7 mouse cellular contexts compared by ENCODE assay signal in the genomic region with DNA sequence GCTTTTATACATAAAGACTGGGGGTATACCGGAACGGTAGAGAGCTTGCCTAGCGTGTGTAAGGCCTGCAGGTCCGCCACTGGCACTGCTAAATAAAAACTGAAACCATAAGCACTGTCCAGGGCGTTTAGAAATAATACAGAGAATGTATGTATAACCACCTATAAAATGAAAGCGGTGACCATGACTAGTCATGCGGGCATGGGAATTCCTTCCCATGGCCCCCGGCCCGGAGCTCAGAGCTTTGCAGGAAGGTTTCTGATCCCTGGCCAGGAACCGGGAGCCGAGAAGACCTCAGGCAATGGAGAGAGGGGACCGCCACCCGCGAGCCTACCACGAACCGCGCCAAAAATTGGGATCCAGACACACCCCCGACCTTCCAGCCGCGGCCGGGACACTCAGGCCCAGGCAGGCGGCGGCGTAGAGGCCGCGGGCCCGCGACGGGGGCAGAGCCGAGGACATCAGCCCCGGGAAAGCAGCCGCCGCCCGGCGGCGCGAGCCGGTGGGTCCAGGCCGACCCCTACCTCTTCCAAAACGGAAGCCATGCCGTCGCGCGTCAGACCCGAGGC. TPM values are rescaled to one million over a fixed set of nuclear protein-coding genes. Genes with fewer than 3 reads are reported as not detected.
DNase-seq lines count a peak whose midpoint lies in the region; ATAC-seq and TF ChIP-seq lines count a peak whose summit lies in the region.

No protein-coding gene starts in this region.

- H3K36me3 ChIP-seq in hindbrain, embryonic 15.5 days: peaks cover 7% of the 10 kb centered on the region

- H3K9me3 ChIP-seq in hindbrain, embryonic 15.5 days: no peaks in the 10 kb centered on the region

- DNase-seq in lung, adult 18-20 months: peak; percentile 42 to 50
- no peak for DNase-seq in lung, postnatal 25 days (ENCODE audit: low spot score)
- peak; percentile 65 for DNase-seq in lung, postnatal 10 days
- DNase-seq in testis, postnatal 10 days (ENCODE audit: low spot score): peak; percentile 76

- H3K4me3 ChIP-seq in bone marrow macrophage, adult 2 months (ENCODE audit: insufficient read depth, low read length): peak overlapping the region; percentile 94
- peak overlapping the region; percentile 95 for H3K4me3 ChIP-seq in hindbrain, embryonic 15.5 days

- peaks cover 11% of the 10 kb centered on the region for H3K4me1 ChIP-seq in bone marrow macrophage, adult 2 months (ENCODE audit: control insufficient read depth, insufficient read depth, low read length)
- H3K4me1 ChIP-seq in hindbrain, embryonic 15.5 days (replicated peaks): peaks cover 33% of the 10 kb centered on the region

- ATAC-seq in erythroid progenitor cell, adult 5-6 weeks (replicated peaks; ENCODE audit: low FRiP score, poor library complexity, severe bottlenecking): peak; percentile 35
- peak; percentile 75; the same call in 1 of the 2 replicates for ATAC-seq in hindbrain, embryonic 15.5 days (ENCODE audit: low FRiP score, low read depth)

- under 1% methylated on average over 45 of the region's 45 CpGs for WGBS in hindbrain, embryonic 15.5 days

- peak overlapping the region; percentile 84 for H3K4me2 ChIP-seq in hindbrain, embryonic 15.5 days

- TF ChIP-seq POLR2A in bone marrow macrophage, adult 2 months (IDR thresholded peaks at IDR 0.05; ENCODE audit: borderline replicate concordance, low read depth, low read length): no peak

- H3K27ac ChIP-seq in bone marrow macrophage, adult 2 months (ENCODE audit: insufficient read depth, low read depth, low read length): peak overlapping the region; percentile 82
- peak overlapping the region; percentile 100 for H3K27ac ChIP-seq in hindbrain, embryonic 15.5 days (replicated peaks)

- peak overlapping the region; percentile 93 for H3K9ac ChIP-seq in hindbrain, embryonic 15.5 days

- H3K27me3 ChIP-seq in hindbrain, embryonic 15.5 days: no peaks in the 10 kb centered on the region

- no peak for TF ChIP-seq CTCF in bone marrow macrophage, adult 2 months (IDR thresholded peaks at IDR 0.05; ENCODE audit: low read depth, low read length)

RNA-seq across cellular contexts. Expression of a gene that starts 0.5 kb away (rescaled TPM):
- polyA plus RNA-seq in bone marrow macrophage, adult 2 months (2012; ENCODE audit: insufficient read depth, insufficient read length, missing spikeins): 48.1 and 57.4 TPM in 2 replicates
- total RNA-seq in erythroid progenitor cell, adult 5-6 weeks (2015; ENCODE audit: low replicate concordance): 54.8 and 74.6 TPM in 2 replicates
- 20.9 and 60.2 TPM in 2 replicates for total RNA-seq in erythroid progenitor cell, adult 5-6 weeks (2017; ENCODE audit: low replicate concordance)
- 251 and 263 TPM in 2 replicates for polyA plus RNA-seq in hindbrain, embryonic 15.5 days (2015; fragmentation: Nextera tagmentation; extraction: Ambion mirVana)

RNA-seq across cellular contexts. Expression of a gene that starts 17.2 kb away (rescaled TPM):
- 56.0 and 72.4 TPM in 2 replicates for polyA plus RNA-seq in bone marrow macrophage, adult 2 months (2012; ENCODE audit: insufficient read depth, insufficient read length, missing spikeins)
- 35.3 and 54.1 TPM in 2 replicates for total RNA-seq in erythroid progenitor cell, adult 5-6 weeks (2015; ENCODE audit: low replicate concordance)
- 16.1 and 25.7 TPM in 2 replicates for total RNA-seq in erythroid progenitor cell, adult 5-6 weeks (2017; ENCODE audit: low replicate concordance)
- 125 and 141 TPM in 2 replicates for polyA plus RNA-seq in hindbrain, embryonic 15.5 days (2015; fragmentation: Nextera tagmentation; extraction: Ambion mirVana)

RNA-seq across cellular contexts. Expression of a gene that starts 58.8 kb away (rescaled TPM):
- 0.60 and 0.75 TPM in 2 replicates for polyA plus RNA-seq in bone marrow macrophage, adult 2 months (2012; ENCODE audit: insufficient read depth, insufficient read length, missing spikeins)
- not detected in 2 replicates for total RNA-seq in erythroid progenitor cell, adult 5-6 weeks (2015; ENCODE audit: low replicate concordance)
- not detected in 2 replicates for total RNA-seq in erythroid progenitor cell, adult 5-6 weeks (2017; ENCODE audit: low replicate concordance)
- 0.08 and 0.12 TPM in 2 replicates for polyA plus RNA-seq in hindbrain, embryonic 15.5 days (2015; fragmentation: Nextera tagmentation; extraction: Ambion mirVana)
